Mouse (Mus musculus) heart, embryonic 13.5 days (tissue): ENCODE measurements at regions not wholly inside any gene's neighbourhood (a gene's known extent, or its start where the extent isn't known, plus 50 kb on each side); places are given as distances from the start of the nearest gene placed in this dataset. TPM values are rescaled to one million over a fixed set of nuclear protein-coding genes. Genes with fewer than 3 reads are reported as not detected.

Source experiments
- microRNA-seq: library from miRNA; unstranded; fragments of <30 nt; microRNA quantifications from one replicate; pipeline ENCODE4, GENCODE M21; 2016

Small RNAs in the stretch of these regions (microRNA-seq; reads per million reads assigned to microRNA genes)
- gene Gm25649: not detected
